Mouse (Mus musculus) midbrain, embryonic 11.5 days (tissue): ENCODE results near the gene Usp43. TPM values are rescaled to one million over a fixed set of nuclear protein-coding genes. Genes with fewer than 3 reads are reported as not detected.

Experiments used
- ATAC-seq: fragments of 200-750 bp; cut with Nextera tagmentation; 2 replicates; pipeline ENCODE4 v1.8.0; 2017; ENCODE audit warnings: moderate TSS enrichment, moderate library complexity; ENCODE audit not compliant: low FRiP score
- DNase-seq: peaks from one replicate; pipeline ENCODE4 v3.0.0; 2015; ENCODE audit warnings: low spot score; ENCODE audit errors: missing footprints
- H3K27ac ChIP-seq: fragments of 300-500 bp; sonication (generic); 2 replicates; pipeline ENCODE4 v1.5.1; 2014; ENCODE audit warnings: low read depth, low read length
- H3K27me3 ChIP-seq: fragments of 300-500 bp; sonication (generic); 2 replicates; pipeline ENCODE4 v1.6.1; 2014; ENCODE audit warnings: mild to moderate bottlenecking, low read length, moderate library complexity, mixed read lengths; ENCODE audit not compliant: control insufficient read depth, insufficient read depth
- H3K36me3 ChIP-seq: fragments of 300-500 bp; sonication (generic); 2 replicates; pipeline ENCODE4 v1.6.1; 2014; ENCODE audit warnings: mild to moderate bottlenecking, low read length, moderate library complexity, mixed read lengths; ENCODE audit not compliant: control insufficient read depth, insufficient read depth
- H3K4me1 ChIP-seq: fragments of 300-500 bp; sonication (generic); 2 replicates; pipeline ENCODE4 v1.6.1; 2014; ENCODE audit warnings: low read length; ENCODE audit not compliant: control insufficient read depth, insufficient read depth
- H3K4me2 ChIP-seq: fragments of 300-500 bp; sonication (generic); 2 replicates; pipeline ENCODE4 v1.6.1; 2014; ENCODE audit warnings: mild to moderate bottlenecking, moderate library complexity
- H3K4me3 ChIP-seq: fragments of 300-500 bp; sonication (generic); 2 replicates; pipeline ENCODE4 v1.5.1; 2014; ENCODE audit warnings: low read depth, low read length
- H3K9ac ChIP-seq: fragments of 300-500 bp; sonication (generic); 2 replicates; pipeline ENCODE4 v1.6.1; 2014; ENCODE audit warnings: low read length
- H3K9me3 ChIP-seq: fragments of 300-500 bp; sonication (generic); 2 replicates; pipeline ENCODE4 v1.6.1; 2016; ENCODE audit warnings: low read length; ENCODE audit not compliant: control insufficient read depth
- WGBS: fragments of 180-500 bp; shearing (Covaris S2); extraction: QIAGEN DNeasy Blood & Tissue Kit; methylation state at CpG from one replicate; pipeline ENCODE4 v1.1.7; 2014; 5-methylcytosine and 5-hydroxymethylcytosine counted together
- polyA plus RNA-seq: library from polyadenylated mRNA; unstranded; fragments of >200 nt; fragmentation: Nextera tagmentation; extraction: Ambion mirVana; gene quantifications from 2 replicates; pipeline ENCODE4 v1.2.1, GENCODE M21; 2014

Gene Usp43
- polyA plus RNA-seq = 0.51 and 0.97 TPM in 2 replicates

DNA sequence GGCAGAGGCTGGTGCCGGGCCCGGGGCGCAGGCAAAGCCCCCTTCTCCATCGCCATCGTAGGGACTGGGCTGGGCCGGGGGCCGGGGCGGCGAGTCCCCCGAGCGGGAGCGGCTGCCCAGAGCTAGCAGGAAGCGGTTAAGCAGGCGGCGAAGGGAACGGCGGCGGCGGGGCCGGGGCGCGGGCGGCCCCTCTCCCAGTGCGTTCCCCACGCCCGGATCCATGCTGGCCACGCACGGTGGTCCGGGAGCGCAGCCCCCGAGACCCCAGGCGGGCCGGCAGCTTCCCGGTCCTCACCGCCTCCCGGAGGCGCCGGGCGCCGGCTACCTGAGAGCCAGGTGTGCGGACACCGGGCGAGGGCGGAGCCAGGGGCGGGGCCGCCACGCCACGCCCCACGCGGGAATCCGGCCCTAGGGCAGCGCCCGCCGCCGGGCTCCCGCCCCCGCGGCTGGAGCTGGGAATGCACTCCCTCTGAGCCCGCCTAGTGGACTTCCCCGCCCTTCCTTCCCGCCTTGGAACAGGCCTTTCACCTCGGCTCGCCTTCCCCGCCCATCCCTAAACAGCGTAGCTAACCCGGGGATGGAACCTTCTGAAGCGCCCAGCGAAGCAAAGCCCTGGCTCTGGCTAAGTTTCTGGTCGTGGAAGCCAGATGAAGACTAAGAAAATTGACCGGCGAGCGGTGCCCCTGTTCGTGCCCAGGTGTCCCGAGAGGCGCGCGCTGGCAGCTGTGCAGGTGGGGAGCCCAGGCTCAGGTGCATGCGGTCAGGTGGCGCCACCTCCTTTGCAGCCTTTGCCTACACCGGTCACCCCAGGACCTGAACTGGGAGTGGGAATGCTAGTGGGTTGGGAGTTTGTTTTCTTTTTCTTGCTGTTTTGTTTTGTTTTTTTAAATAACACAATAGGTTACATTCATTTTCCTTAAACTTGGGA lies at the start of gene Usp43:
Gene Usp43 (minus strand): TSS at position 327 of the 928 bp plus-strand sequence.
- Histone ChIP-seq H3K27ac (no peak within 1 kb of the TSS), H3K4me2 (peak within 1 kb of the TSS; percentile 100), H3K27me3 (peaks cover 23% of the 10 kb centered on the region), H3K4me3 (peak within 1 kb of the TSS; percentile 78), H3K36me3 (no peaks in the 10 kb centered on the region), H3K9ac (peak within 1 kb of the TSS; percentile 67), H3K4me1 (peaks cover 7% of the 10 kb centered on the region), H3K9me3 (no peaks in the 10 kb centered on the region)
- DNase-seq (peak; percentile 92), ATAC-seq (peak; percentile 77)
- WGBS = under 1% methylated on average over 74 of the region's 80 CpGs

DNA sequence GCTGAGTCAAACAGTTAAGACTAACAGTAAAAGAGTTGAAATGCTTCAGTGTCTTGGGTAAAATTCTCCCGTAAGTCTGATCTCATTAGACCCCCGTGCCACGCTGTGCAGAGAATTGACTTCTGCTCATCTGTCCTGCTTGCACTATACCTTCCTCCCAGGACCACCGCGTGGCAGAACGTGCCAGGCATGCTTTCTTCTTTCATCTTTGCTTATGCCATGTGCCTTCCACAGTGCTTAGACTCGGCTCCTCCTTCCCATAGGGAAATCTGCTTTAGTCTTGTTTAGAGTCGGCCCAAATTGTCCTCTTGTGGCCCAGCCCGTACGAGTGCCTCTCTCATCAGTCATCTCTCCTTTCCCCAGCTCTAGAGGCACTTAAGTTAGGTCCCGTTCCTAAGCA lies 45.9 kb upstream of the Usp43 start:
- no peaks in the 10 kb centered on the region for H3K36me3 ChIP-seq
- H3K4me1 ChIP-seq = peaks cover 13% of the 10 kb centered on the region; the same call in 1 of the 2 replicates
- no peak overlapping the region for H3K27ac ChIP-seq
- no peak overlapping the region for H3K9ac ChIP-seq
- H3K4me3 ChIP-seq = no peak overlapping the region
- no peak overlapping the region for H3K4me2 ChIP-seq
- no peaks in the 10 kb centered on the region for H3K9me3 ChIP-seq
- 59% methylated on average over 11 of the region's 11 CpGs for WGBS
- H3K27me3 ChIP-seq = no peaks in the 10 kb centered on the region
- ATAC-seq = no peak
- DNase-seq = peak; percentile 60

DNA sequence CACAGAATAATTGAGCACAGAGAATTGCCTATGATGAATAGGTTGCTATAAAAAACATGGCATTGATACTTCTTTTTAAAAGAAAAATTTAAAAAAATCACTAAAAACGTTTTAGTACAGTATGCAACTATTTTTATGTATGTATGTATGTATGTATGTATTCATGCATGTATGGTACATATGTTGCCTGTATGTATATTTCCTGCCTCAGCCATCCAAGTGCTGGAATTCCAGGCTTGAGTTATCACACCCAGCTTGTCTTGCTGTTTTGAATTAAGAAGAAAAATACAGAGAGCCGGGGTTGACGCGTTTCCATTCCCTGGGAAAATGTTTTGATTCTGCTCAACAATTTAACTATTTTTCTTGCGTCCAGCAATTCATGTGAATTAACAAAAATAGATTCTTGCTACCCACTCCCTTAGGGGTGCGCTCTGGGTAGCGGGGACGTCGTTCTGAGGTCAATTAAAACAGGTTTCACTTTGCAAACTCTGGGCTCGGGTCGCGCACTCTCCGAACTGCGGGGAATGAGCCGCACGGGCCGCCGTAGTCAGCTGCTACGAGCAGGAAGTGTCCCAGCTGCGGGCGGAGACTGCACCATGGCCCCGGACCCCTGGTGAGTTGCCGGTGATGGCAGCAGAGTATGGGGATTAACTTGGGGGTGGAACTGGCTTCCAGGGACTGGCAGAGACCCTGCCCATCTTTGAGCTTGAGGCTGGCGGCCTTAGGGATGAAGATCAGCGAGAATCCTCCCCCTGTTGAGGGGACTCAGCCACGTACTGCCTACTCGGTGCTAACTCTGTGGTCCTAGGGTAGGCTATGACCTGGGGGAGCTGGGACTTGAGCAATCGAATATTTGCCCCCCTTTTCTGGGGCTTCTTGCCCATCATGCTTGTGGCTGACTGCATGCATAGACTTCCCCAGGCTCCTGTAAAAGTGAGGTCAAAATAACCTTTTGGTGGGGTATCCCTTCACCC lies 44.2 kb upstream of the Usp43 start, which contains the start of gene Stx8:
Gene Stx8 (plus strand): TSS at position 289 of the 974 bp plus-strand sequence.
- Histone ChIP-seq H3K4me2 (peak within 1 kb of the TSS; percentile 78), H3K9ac (peak within 1 kb of the TSS; percentile 72), H3K27ac (no peak within 1 kb of the TSS), H3K4me3 (peak within 1 kb of the TSS; percentile 56), H3K36me3 (no peaks in the 10 kb centered on the region), H3K27me3 (no peaks in the 10 kb centered on the region), H3K4me1 (peaks cover 13% of the 10 kb centered on the region; the same call in 1 of the 2 replicates), H3K9me3 (no peaks in the 10 kb centered on the region)
- ATAC-seq (peak; percentile 86), DNase-seq (peak; percentile 99)
- WGBS = under 1% methylated on average over 28 of the region's 28 CpGs

DNA sequence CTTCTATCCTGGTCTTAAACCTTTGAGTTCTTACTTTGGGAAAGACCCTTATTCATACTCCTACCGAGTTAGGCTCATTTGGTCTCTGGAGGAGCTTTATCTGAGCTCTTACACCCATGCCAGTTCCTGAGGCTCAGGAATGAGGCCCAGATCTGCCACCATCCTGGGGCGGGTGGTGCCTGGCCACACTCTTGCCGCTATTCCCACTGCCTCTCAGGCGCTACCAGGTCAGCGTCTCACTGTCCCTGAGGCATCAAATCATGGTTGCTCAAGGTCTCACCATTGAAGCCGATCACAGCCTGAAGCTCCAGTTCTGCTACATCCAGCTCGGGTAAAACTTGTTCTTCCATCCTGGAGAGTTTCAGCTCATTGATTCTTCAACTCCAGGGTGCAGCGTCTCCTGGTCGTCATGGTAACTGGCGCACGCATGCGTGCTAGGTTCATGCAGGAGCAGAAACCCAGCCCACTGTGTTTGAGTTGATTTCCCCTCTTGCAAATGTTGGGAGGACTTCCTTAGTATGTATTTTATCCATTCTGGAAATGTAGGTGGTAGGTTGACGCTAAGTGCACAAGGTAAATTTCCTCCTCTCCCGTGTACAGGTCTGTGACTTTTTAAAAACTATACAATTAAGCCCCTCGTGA lies 43.4 kb upstream of the Usp43 start, which contains the start of gene Cfap52:
Gene Cfap52 (minus strand): TSS at position 410 of the 642 bp plus-strand sequence.
- H3K27me3 ChIP-seq = no peaks in the 10 kb centered on the region
- H3K27ac ChIP-seq = no peak within 1 kb of the TSS
- ATAC-seq = peak; percentile 63; the same call in 1 of the 2 replicates
- DNase-seq = peak; percentile 98
- peak within 1 kb of the TSS; percentile 56 for H3K4me3 ChIP-seq
- H3K9me3 ChIP-seq = no peaks in the 10 kb centered on the region
- no peaks in the 10 kb centered on the region for H3K36me3 ChIP-seq
- 6% methylated on average over 15 of the region's 15 CpGs for WGBS
- H3K4me1 ChIP-seq = peaks cover 13% of the 10 kb centered on the region; the same call in 1 of the 2 replicates
- peak within 1 kb of the TSS; percentile 78 for H3K4me2 ChIP-seq
- H3K9ac ChIP-seq = peak within 1 kb of the TSS; percentile 72

GRCm38 (mm10) chr11:67964110-67964509 lies 42.2 kb upstream of the Usp43 start:
- Histone ChIP-seq H3K36me3 (no peaks in the 10 kb centered on the region), H3K4me3 (no peak overlapping the region), H3K9me3 (no peaks in the 10 kb centered on the region), H3K27me3 (no peaks in the 10 kb centered on the region), H3K27ac (no peak overlapping the region), H3K9ac (no peak overlapping the region), H3K4me2 (no peak overlapping the region), H3K4me1 (peaks cover 13% of the 10 kb centered on the region; the same call in 1 of the 2 replicates)
- no peak for DNase-seq
- whole genome bisulfite sequencing = 82% methylated on average over 6 of the region's 6 CpGs
- no peak for ATAC-seq

DNA sequence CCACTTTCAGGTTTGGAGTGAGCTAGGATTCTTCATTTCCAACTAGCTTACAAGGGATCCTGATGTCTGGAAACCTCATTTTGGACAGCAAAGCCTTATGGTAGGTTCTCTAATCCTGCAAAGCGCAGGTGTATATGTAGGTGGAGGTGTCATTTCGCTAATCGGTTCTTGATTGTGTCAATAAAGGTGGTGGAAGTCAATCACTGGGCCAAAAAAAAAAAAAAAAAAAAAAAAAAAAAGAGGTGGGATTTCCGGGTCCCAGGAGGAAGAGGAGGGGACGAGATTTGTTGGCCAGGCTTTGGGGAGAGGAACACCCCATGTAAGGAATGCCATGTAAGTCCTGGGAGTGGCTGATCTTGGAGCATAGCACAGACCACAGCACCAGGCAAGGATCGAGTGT lies 32.5 kb upstream of the Usp43 start:
- H3K9ac ChIP-seq = no peak overlapping the region
- H3K9me3 ChIP-seq = no peaks in the 10 kb centered on the region
- ATAC-seq = no peak
- 91% methylated on average over 6 of the region's 6 CpGs for WGBS
- DNase-seq = no peak
- no peak overlapping the region for H3K27ac ChIP-seq
- H3K4me3 ChIP-seq = no peak overlapping the region
- H3K36me3 ChIP-seq = no peaks in the 10 kb centered on the region
- no peaks in the 10 kb centered on the region for H3K27me3 ChIP-seq
- H3K4me2 ChIP-seq = no peak overlapping the region
- no peaks in the 10 kb centered on the region for H3K4me1 ChIP-seq

GRCm38 (mm10) chr11:67953604-67954003 lies 31.7 kb upstream of the Usp43 start:
- ATAC-seq = no peak
- Histone ChIP-seq H3K4me2 (no peak overlapping the region), H3K36me3 (no peaks in the 10 kb centered on the region), H3K4me1 (no peaks in the 10 kb centered on the region), H3K4me3 (no peak overlapping the region), H3K27me3 (no peaks in the 10 kb centered on the region), H3K9me3 (no peaks in the 10 kb centered on the region), H3K9ac (no peak overlapping the region), H3K27ac (no peak overlapping the region)
- no peak for DNase-seq
- 81% methylated on average over 5 of the region's 5 CpGs for WGBS

DNA sequence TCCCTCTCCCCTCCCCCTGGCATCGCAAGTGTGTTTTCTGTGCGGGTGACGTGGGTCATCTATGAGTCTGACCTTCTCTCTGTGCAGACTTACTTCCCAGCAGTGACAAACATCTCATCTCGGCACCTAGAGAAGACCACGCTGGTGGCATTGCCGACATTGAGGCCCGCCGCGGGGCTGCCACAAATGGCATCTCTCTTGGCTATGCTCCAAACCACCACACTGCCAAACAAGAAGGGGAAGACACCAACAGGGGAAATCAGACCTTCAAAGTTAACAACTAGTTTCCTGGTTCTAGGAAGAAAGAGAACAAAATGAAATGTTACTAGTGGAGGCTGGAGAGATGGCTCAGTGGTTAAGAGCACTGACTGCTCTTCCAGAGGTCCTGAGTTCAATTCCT lies 27.5 kb upstream of the Usp43 start:
- DNase-seq (no peak), ATAC-seq (no peak)
- no peaks in the 10 kb centered on the region for H3K4me1 ChIP-seq
- H3K9ac ChIP-seq = no peak overlapping the region
- no peaks in the 10 kb centered on the region for H3K36me3 ChIP-seq
- 90% methylated on average over 9 of the region's 9 CpGs for WGBS
- H3K27me3 ChIP-seq = no peaks in the 10 kb centered on the region
- H3K4me2 ChIP-seq = no peak overlapping the region
- H3K4me3 ChIP-seq = no peak overlapping the region
- no peak overlapping the region for H3K27ac ChIP-seq
- H3K9me3 ChIP-seq = no peaks in the 10 kb centered on the region
